Mouse (Mus musculus) neural tube, embryonic 14.5 days (tissue): ENCODE data around the gene Fxr2. TPM values are rescaled to one million over a fixed set of nuclear protein-coding genes. Genes with fewer than 3 reads are reported as not detected.

ENCODE experiments used
- ATAC-seq: fragments of 200-750 bp; cut with Nextera tagmentation; 2 replicates; pipeline ENCODE4 v1.8.0; 2017; ENCODE audit warnings: low read depth, mild to moderate bottlenecking, moderate TSS enrichment, moderate library complexity
- H3K27ac ChIP-seq: fragments of 300-500 bp; sonication (generic); 2 replicates; pipeline ENCODE4 v1.5.1; 2014; ENCODE audit warnings: low read depth, mild to moderate bottlenecking, control low read depth, low read length, moderate library complexity, mixed read lengths
- H3K27me3 ChIP-seq: fragments of 300-500 bp; sonication (generic); 2 replicates; pipeline ENCODE4 v1.6.1; 2014; ENCODE audit warnings: low read length; ENCODE audit not compliant: control insufficient read depth, insufficient read depth
- H3K36me3 ChIP-seq: fragments of 300-500 bp; sonication (generic); 2 replicates; pipeline ENCODE4 v1.6.1; 2014; ENCODE audit warnings: low read length, mixed read lengths; ENCODE audit not compliant: control insufficient read depth, insufficient read depth
- H3K4me1 ChIP-seq: fragments of 300-500 bp; sonication (generic); 2 replicates; pipeline ENCODE4 v1.6.1; 2014; ENCODE audit warnings: low read length; ENCODE audit not compliant: control insufficient read depth, insufficient read depth
- H3K4me2 ChIP-seq: fragments of 300-500 bp; sonication (generic); 2 replicates; pipeline ENCODE4 v1.6.1; 2014; ENCODE audit warnings: mild to moderate bottlenecking, low read depth, low read length, control low read depth
- H3K4me3 ChIP-seq: fragments of 300-500 bp; sonication (generic); 2 replicates; pipeline ENCODE4 v1.5.1; 2014; ENCODE audit warnings: low read depth, low read length, control low read depth, mixed read lengths
- H3K9ac ChIP-seq: fragments of 300-500 bp; sonication (generic); replicated peaks from 2 replicates; pipeline ENCODE4 v1.6.1; 2014; ENCODE audit warnings: low read depth, mild to moderate bottlenecking, control low read depth, low read length, mixed read lengths
- H3K9me3 ChIP-seq: fragments of 300-500 bp; sonication (generic); 2 replicates; pipeline ENCODE4 v1.6.1; 2016; ENCODE audit warnings: low read length; ENCODE audit not compliant: control insufficient read depth
- WGBS: fragments of 180-500 bp; shearing (Covaris S2); extraction: QIAGEN DNeasy Blood & Tissue Kit; methylation state at CpG from one replicate; pipeline ENCODE4 v1.1.7; 2014; 5-methylcytosine and 5-hydroxymethylcytosine counted together
- polyA plus RNA-seq: library from polyadenylated mRNA; unstranded; fragments of >200 nt; fragmentation: Nextera tagmentation; extraction: Ambion mirVana; gene quantifications from 2 replicates; pipeline ENCODE4 v1.2.1, GENCODE M21; 2014

The Fxr2 gene
- polyA plus RNA-seq, 1 experiment from 2014 or later = 31.1 TPM

DNA sequence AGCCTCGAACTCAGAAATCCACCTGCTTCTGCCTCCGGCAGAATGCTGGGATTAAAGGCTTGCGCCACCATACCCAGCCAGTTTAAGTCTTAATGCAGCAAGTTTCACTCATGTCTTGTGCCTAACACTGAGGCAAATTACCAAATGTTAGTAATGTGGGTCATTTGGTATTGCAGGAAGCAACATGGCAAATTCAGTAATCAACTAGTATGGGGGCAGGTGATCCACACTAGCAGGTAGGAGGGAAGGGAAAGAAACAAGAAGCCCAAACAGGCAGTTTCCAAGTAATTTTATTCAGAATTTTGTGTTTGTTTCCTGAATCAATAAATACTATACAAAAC lies 33.8 kb downstream of the Fxr2 start:
- no peak overlapping the region for H3K9ac ChIP-seq
- peaks cover 56% of the 10 kb centered on the region for H3K36me3 ChIP-seq
- no peak overlapping the region for H3K27ac ChIP-seq
- H3K9me3 ChIP-seq = no peaks in the 10 kb centered on the region
- H3K4me1 ChIP-seq = peaks cover 21% of the 10 kb centered on the region
- no peak overlapping the region for H3K4me2 ChIP-seq
- WGBS = 92% methylated on average over 3 of the region's 3 CpGs
- no peaks in the 10 kb centered on the region for H3K27me3 ChIP-seq
- no peak overlapping the region for H3K4me3 ChIP-seq
- ATAC-seq = no peak

DNA sequence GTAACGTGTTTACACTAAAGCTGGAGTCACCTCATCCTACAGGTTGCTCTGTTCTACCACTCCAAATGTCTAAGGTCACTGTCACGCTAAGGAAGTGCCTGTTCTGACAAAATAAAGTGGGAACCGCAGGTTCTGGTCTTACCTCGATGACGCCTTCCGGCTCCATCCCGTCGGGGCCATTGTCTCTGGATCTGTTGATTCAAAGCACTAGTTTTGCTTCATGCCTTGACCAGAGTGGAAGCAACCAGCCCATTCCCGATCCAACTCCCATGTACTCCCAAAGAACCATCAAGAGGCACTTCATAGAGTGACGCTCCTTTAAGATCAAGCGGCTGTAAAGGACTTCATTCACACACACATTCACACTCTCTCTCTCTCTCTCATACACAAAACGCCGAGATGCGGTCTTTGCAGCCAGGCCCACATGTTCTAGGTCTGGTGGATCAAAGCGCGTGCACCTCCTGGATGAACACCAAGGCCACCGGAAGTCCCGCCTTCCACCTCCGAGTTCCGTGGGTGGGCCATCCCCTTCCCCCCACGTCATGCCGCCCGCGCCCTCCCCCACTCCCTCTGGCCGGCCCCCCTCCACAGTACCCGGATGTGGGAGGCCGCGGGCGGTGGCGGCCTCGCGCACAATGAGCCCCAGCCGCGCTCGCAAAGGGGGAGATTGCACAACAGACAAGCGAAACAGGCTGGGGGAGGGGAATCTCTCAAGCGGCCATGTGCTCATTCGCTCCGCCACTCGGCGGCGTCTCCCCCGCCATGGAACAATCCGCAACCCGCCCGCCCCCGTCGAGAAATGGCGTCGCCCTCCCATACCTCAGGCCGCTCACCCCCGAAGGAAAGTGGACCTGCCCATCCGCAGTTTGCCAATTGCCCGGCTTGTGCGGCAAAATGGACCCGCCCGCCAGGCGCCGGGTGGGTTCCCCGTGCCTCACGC lies 38.3 kb downstream of the Fxr2 start:
- peak; percentile 66 for ATAC-seq
- Histone ChIP-seq H3K36me3 (peaks cover 60% of the 10 kb centered on the region), H3K27ac (peak overlapping the region; percentile 93), H3K4me2 (peak overlapping the region; percentile 96), H3K4me3 (peak overlapping the region; percentile 88), H3K27me3 (no peaks in the 10 kb centered on the region), H3K4me1 (peaks cover 19% of the 10 kb centered on the region), H3K9me3 (no peaks in the 10 kb centered on the region), H3K9ac (peak overlapping the region; percentile 79)
- WGBS = 2% methylated on average over 60 of the region's 61 CpGs

DNA sequence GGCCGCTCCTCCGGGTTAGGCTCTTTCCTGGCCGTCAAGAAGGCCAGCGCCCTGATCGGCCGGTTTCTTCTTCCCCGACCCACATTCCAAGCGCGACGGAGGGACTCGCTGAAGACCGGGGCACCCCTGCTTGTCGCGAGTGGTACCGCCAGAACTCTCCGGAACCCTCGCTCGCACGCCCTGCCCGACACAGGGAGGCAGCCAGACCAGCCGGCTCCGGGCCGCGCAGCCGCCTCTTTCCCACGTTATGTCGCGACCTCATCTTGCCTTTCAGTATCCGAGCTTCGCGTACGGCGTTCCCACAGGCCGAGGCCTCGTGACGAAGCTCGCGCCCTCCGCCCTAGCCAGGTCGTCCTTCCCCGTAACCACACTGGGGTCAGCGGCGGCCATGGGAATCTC lies 38.9 kb downstream of the Fxr2 start:
- Histone ChIP-seq H3K4me1 (peaks cover 19% of the 10 kb centered on the region), H3K27ac (peak overlapping the region; percentile 93), H3K4me2 (peak overlapping the region; percentile 96; the same call in 1 of the 2 replicates), H3K27me3 (no peaks in the 10 kb centered on the region), H3K36me3 (peaks cover 60% of the 10 kb centered on the region), H3K4me3 (peak overlapping the region; percentile 88), H3K9ac (peak overlapping the region; percentile 79), H3K9me3 (no peaks in the 10 kb centered on the region)
- under 1% methylated on average over 43 of the region's 43 CpGs for WGBS
- ATAC-seq = peak; percentile 5

- under 1% methylated on average over 36 of the region's 36 CpGs for WGBS
Measured at GRCm38 (mm10) chr11:69672211-69672706, 39.5 kb downstream of the Fxr2 start, which contains the start of gene Eif4a1. TSS of gene Eif4a1 (minus strand) at chr11:69672423.

DNA sequence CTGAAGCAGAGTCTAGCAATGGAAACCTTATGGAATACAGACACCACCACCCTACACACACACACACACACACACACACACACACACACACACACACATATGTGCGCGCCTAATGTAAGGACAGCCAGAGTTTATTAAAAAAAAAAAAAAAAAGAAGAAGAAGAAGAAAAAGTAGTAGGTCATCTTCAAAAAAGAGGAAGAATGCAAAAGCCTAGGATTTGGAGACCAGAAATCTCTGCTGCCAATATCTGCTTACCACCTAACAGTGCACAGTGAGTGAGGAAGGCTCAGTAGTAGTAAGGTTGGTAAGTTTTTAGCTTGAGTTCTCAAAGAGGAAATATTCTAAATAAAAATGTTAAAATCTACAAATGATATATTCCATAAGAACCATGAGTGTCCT lies 46.4 kb downstream of the Fxr2 start:
- Histone ChIP-seq H3K9me3 (no peaks in the 10 kb centered on the region), H3K9ac (no peak overlapping the region), H3K4me1 (peaks cover 11% of the 10 kb centered on the region), H3K36me3 (peaks cover 43% of the 10 kb centered on the region), H3K27me3 (no peaks in the 10 kb centered on the region), H3K4me3 (no peak overlapping the region), H3K4me2 (no peak overlapping the region), H3K27ac (no peak overlapping the region)
- no CpG with 5 or more reads among the region's 2 CpGs for WGBS
- ATAC-seq = no peak

More at GRCm38 (mm10) chr11:69672211-69672706, 39.5 kb downstream of the Fxr2 start, which contains the start of gene Eif4a1:
- no peaks in the 10 kb centered on the region for H3K9me3 ChIP-seq
- no peaks in the 10 kb centered on the region for H3K27me3 ChIP-seq
- H3K4me1 ChIP-seq = peaks cover 19% of the 10 kb centered on the region
- peak within 1 kb of the TSS; percentile 93 for H3K27ac ChIP-seq
- peaks cover 63% of the 10 kb centered on the region for H3K36me3 ChIP-seq
- peak within 1 kb of the TSS; percentile 79 for H3K9ac ChIP-seq
- H3K4me2 ChIP-seq = peak within 1 kb of the TSS; percentile 96
- H3K4me3 ChIP-seq = peak within 1 kb of the TSS; percentile 88
- ATAC-seq = peak; percentile 97

- Histone ChIP-seq H3K4me3 (peak overlapping the region; percentile 81), H3K9me3 (no peaks in the 10 kb centered on the region), H3K4me1 (peaks cover 11% of the 10 kb centered on the region), H3K9ac (no peak overlapping the region), H3K27me3 (no peaks in the 10 kb centered on the region), H3K36me3 (peaks cover 32% of the 10 kb centered on the region), H3K27ac (no peak overlapping the region), H3K4me2 (peak overlapping the region; percentile 97)
- no peak for ATAC-seq
- 96% methylated on average over 30 of the region's 30 CpGs for WGBS
Measured at GRCm38 (mm10) chr11:69680136-69680855, 47.5 kb downstream of the Fxr2 start.

DNA sequence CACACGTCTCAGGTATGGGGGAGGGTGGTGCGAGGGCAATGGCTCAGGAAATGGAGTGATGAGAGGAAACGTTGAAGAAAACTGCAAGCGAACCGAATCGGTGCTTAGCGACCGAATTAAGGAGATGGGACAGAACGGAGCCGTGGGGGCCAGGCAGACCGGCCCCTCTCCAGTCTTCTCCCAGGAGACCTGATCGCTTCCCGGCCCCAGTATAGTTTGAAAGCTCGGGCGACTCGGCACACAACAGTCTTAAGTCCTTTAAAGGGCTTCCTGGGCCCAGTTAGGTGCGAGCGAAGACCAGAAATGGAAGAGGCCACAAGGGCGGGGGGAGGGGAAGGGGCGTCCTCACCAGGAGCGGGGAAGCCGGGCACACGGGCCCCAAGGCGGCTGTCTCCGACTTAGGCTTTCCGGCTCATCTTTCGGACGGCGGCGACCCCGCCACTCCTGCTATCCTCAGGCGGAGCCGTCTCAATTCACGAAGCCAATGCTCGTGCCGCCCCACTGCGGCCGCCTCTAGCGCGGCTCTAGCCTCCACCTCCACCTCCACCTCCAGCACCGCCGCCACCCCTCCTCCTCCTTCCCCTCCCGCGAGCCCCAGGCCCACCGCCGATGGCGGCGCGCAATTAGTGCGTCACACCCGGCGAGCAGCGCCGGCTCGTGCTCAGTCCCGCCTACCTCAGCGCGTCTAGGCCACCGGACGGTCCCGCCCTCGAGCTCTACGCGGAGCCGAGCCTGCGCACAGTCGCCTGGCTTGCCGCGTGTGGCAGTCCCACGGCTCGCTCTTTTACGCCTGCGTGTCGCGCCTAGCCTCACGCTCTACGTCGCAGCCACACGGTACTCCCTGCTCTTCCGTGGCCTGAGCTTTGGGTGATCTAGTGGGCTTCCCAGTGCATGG lies 48.8 kb downstream of the Fxr2 start, which contains the start of gene Senp3:
Gene Senp3 (minus strand): TSS at position 771 of the 895 bp plus-strand sequence.
- peaks cover 14% of the 10 kb centered on the region for H3K4me1 ChIP-seq
- H3K9me3 ChIP-seq = no peaks in the 10 kb centered on the region

GRCm38 (mm10) chr11:69682209-69682839 lies 49.5 kb downstream of the Fxr2 start:
- H3K9ac ChIP-seq = peak overlapping the region; percentile 42
- peaks cover 12% of the 10 kb centered on the region; the same call in 1 of the 2 replicates for H3K36me3 ChIP-seq
- peak overlapping the region; percentile 93 for H3K27ac ChIP-seq
- no peaks in the 10 kb centered on the region for H3K27me3 ChIP-seq
- 25% methylated on average over 24 of the region's 24 CpGs for WGBS
- peak; percentile 3; the same call in 1 of the 2 replicates for ATAC-seq
- H3K4me2 ChIP-seq = peak overlapping the region; percentile 97
- H3K9me3 ChIP-seq = no peaks in the 10 kb centered on the region
- H3K4me1 ChIP-seq = peaks cover 14% of the 10 kb centered on the region
- peak overlapping the region; percentile 81 for H3K4me3 ChIP-seq

More for the DNA sequence above, 48.8 kb downstream of the Fxr2 start, which contains the start of gene Senp3:
- H3K9ac ChIP-seq = peak within 1 kb of the TSS; percentile 72
- H3K27me3 ChIP-seq = no peaks in the 10 kb centered on the region
- H3K4me2 ChIP-seq = peak within 1 kb of the TSS; percentile 97
- H3K4me3 ChIP-seq = peak within 1 kb of the TSS; percentile 81
- peak within 1 kb of the TSS; percentile 93 for H3K27ac ChIP-seq
- peaks cover 20% of the 10 kb centered on the region for H3K36me3 ChIP-seq
- under 1% methylated on average over 76 of the region's 80 CpGs for WGBS
- ATAC-seq = peak; percentile 97
